Mouse (Mus musculus) stomach, embryonic 16.5 days (tissue): ENCODE data around the gene Akt2. TPM values are rescaled to one million over a fixed set of nuclear protein-coding genes. Genes with fewer than 3 reads are reported as not detected.

Source experiments
- ATAC-seq: fragments of 200-750 bp; cut with Nextera tagmentation; 2 replicates; pipeline ENCODE4 v1.8.0; 2017; ENCODE audit warnings: moderate number of reproducible peaks, moderate TSS enrichment; ENCODE audit not compliant: insufficient read depth, low FRiP score
- H3K27ac ChIP-seq: fragments of 300-500 bp; sonication (generic); 2 replicates; pipeline ENCODE4 v1.5.1; 2014; ENCODE audit warnings: low read length
- H3K27me3 ChIP-seq: fragments of 300-500 bp; sonication (generic); 2 replicates; pipeline ENCODE4 v1.6.1; 2014; ENCODE audit warnings: low read length, control low read depth, mixed read lengths; ENCODE audit not compliant: control insufficient read depth, insufficient read depth
- H3K36me3 ChIP-seq: fragments of 300-500 bp; sonication (generic); 2 replicates; pipeline ENCODE4 v1.6.1; 2014; ENCODE audit warnings: low read length; ENCODE audit not compliant: control insufficient read depth, insufficient read depth
- H3K4me1 ChIP-seq: fragments of 300-500 bp; sonication (generic); 2 replicates; pipeline ENCODE4 v1.6.1; 2014; ENCODE audit warnings: low read length, control low read depth, mixed read lengths; ENCODE audit not compliant: control insufficient read depth, insufficient read depth
- H3K4me2 ChIP-seq: fragments of 300-500 bp; sonication (generic); 2 replicates; pipeline ENCODE4 v1.6.1; 2014; ENCODE audit warnings: low read depth, low read length, mixed read lengths
- H3K4me3 ChIP-seq: fragments of 300-500 bp; sonication (generic); replicated peaks from 2 replicates; pipeline ENCODE4 v1.5.1; 2014; ENCODE audit warnings: mild to moderate bottlenecking, low read length
- H3K9ac ChIP-seq: fragments of 300-500 bp; sonication (generic); 2 replicates; pipeline ENCODE4 v1.6.1; 2014; ENCODE audit warnings: low read length
- H3K9me3 ChIP-seq: fragments of 300-500 bp; sonication (generic); replicated peaks from 2 replicates; pipeline ENCODE4 v1.6.1; 2016; ENCODE audit warnings: low read length, control low read depth; ENCODE audit not compliant: control insufficient read depth
- WGBS: fragments of 180-500 bp; shearing (Covaris S2); extraction: QIAGEN DNeasy Blood & Tissue Kit; methylation state at CpG from one replicate; pipeline ENCODE4 v1.1.7; 2014; 5-methylcytosine and 5-hydroxymethylcytosine counted together
- polyA plus RNA-seq: library from polyadenylated mRNA; unstranded; fragments of >200 nt; fragmentation: Nextera tagmentation; extraction: Ambion mirVana; gene quantifications from 2 replicates; pipeline ENCODE4 v1.2.1, GENCODE M21; 2015

The Akt2 gene
- polyA plus RNA-seq, 1 experiment from 2014 or later, result 84.6 TPM

- WGBS, result 86% methylated on average over 7 of the region's 7 CpGs
- H3K36me3 ChIP-seq, result no peaks in the 10 kb centered on the region
- H3K4me1 ChIP-seq, result no peaks in the 10 kb centered on the region
- H3K4me3 ChIP-seq, result no peak overlapping the region
- H3K9ac ChIP-seq, result no peak overlapping the region
- ATAC-seq, result no peak
- no peak overlapping the region for H3K27ac ChIP-seq
- no peak overlapping the region for H3K4me2 ChIP-seq
- no peaks in the 10 kb centered on the region for H3K9me3 ChIP-seq
- H3K27me3 ChIP-seq, result no peaks in the 10 kb centered on the region
Observed at GRCm38 (mm10) chr7:27646516-27646915, 55.2 kb downstream of the Akt2 start.

- Histone ChIP-seq H3K9ac (no peak overlapping the region), H3K4me1 (no peaks in the 10 kb centered on the region)
- WGBS, result 82% methylated on average over 6 of the region's 6 CpGs
Observed at GRCm38 (mm10) chr7:27647281-27648002, 56.1 kb downstream of the Akt2 start.

GRCm38 (mm10) chr7:27649723-27650122 is 58.4 kb downstream of the Akt2 start:
- peaks cover 24% of the 10 kb centered on the region for H3K27me3 ChIP-seq
- H3K4me2 ChIP-seq, result no peak overlapping the region

More at GRCm38 (mm10) chr7:27647281-27648002, 56.1 kb downstream of the Akt2 start:
- no peak overlapping the region for H3K27ac ChIP-seq
- no peak for ATAC-seq
- no peaks in the 10 kb centered on the region for H3K9me3 ChIP-seq
- no peaks in the 10 kb centered on the region for H3K36me3 ChIP-seq
- no peak overlapping the region for H3K4me2 ChIP-seq
- no peak overlapping the region for H3K4me3 ChIP-seq
- peaks cover 2% of the 10 kb centered on the region for H3K27me3 ChIP-seq

GRCm38 (mm10) chr7:27650949-27651348 is 59.6 kb downstream of the Akt2 start:
- WGBS, result 6% methylated on average over 10 of the region's 10 CpGs

More at GRCm38 (mm10) chr7:27649723-27650122, 58.4 kb downstream of the Akt2 start:
- H3K9me3 ChIP-seq, result no peaks in the 10 kb centered on the region
- no peak overlapping the region for H3K27ac ChIP-seq
- no peak overlapping the region for H3K9ac ChIP-seq
- H3K4me1 ChIP-seq, result peaks cover 4% of the 10 kb centered on the region; the same call in 1 of the 2 replicates
- H3K36me3 ChIP-seq, result no peaks in the 10 kb centered on the region
- WGBS, result 85% methylated on average over 11 of the region's 11 CpGs
- no peak overlapping the region for H3K4me3 ChIP-seq
- no peak for ATAC-seq

GRCm38 (mm10) chr7:27653681-27654437 is 62.5 kb downstream of the Akt2 start, which contains the start of gene Ttc9b:
TSS of gene Ttc9b (plus strand) at chr7:27653915.
- Histone ChIP-seq H3K4me1 (peaks cover 4% of the 10 kb centered on the region; the same call in 1 of the 2 replicates), H3K4me3 (peak within 1 kb of the TSS; percentile 32), H3K27ac (no peak within 1 kb of the TSS), H3K9ac (no peak within 1 kb of the TSS), H3K9me3 (no peaks in the 10 kb centered on the region), H3K4me2 (peak within 1 kb of the TSS; percentile 42), H3K36me3 (no peaks in the 10 kb centered on the region), H3K27me3 (peaks cover 51% of the 10 kb centered on the region)
- peak; percentile 43 for ATAC-seq
- WGBS, result 5% methylated on average over 58 of the region's 62 CpGs

More at GRCm38 (mm10) chr7:27650949-27651348, 59.6 kb downstream of the Akt2 start:
- H3K4me1 ChIP-seq, result peaks cover 4% of the 10 kb centered on the region; the same call in 1 of the 2 replicates
- no peak overlapping the region for H3K27ac ChIP-seq
- peaks cover 36% of the 10 kb centered on the region for H3K27me3 ChIP-seq
- H3K4me2 ChIP-seq, result peak overlapping the region; percentile 17
- H3K9me3 ChIP-seq, result no peaks in the 10 kb centered on the region
- H3K4me3 ChIP-seq, result 0 out of 2 replicates have a peak overlapping the region, but pooled peaks have one; percentile 12
- no peak for ATAC-seq
- H3K36me3 ChIP-seq, result no peaks in the 10 kb centered on the region
- no peak overlapping the region for H3K9ac ChIP-seq

- Histone ChIP-seq H3K27ac (no peak overlapping the region), H3K4me3 (no peak overlapping the region), H3K4me1 (peaks cover 4% of the 10 kb centered on the region; the same call in 1 of the 2 replicates), H3K4me2 (no peak overlapping the region), H3K36me3 (no peaks in the 10 kb centered on the region), H3K27me3 (peaks cover 53% of the 10 kb centered on the region), H3K9me3 (no peaks in the 10 kb centered on the region), H3K9ac (no peak overlapping the region)
- ATAC-seq, result no peak
- 54% methylated on average over 20 of the region's 20 CpGs for WGBS
Observed at GRCm38 (mm10) chr7:27654607-27655276, 63.4 kb downstream of the Akt2 start.

GRCm38 (mm10) chr7:27655545-27655944 is 64.2 kb downstream of the Akt2 start:
- Histone ChIP-seq H3K4me2 (no peak overlapping the region), H3K9ac (no peak overlapping the region), H3K36me3 (no peaks in the 10 kb centered on the region), H3K27ac (no peak overlapping the region), H3K27me3 (peaks cover 53% of the 10 kb centered on the region), H3K9me3 (no peaks in the 10 kb centered on the region), H3K4me1 (peaks cover 4% of the 10 kb centered on the region; the same call in 1 of the 2 replicates), H3K4me3 (no peak overlapping the region)
- 39% methylated on average over 11 of the region's 11 CpGs for WGBS
- no peak for ATAC-seq

GRCm38 (mm10) chr7:27656600-27656999 is 65.2 kb downstream of the Akt2 start:
- Histone ChIP-seq H3K36me3 (no peaks in the 10 kb centered on the region), H3K9ac (no peak overlapping the region), H3K9me3 (no peaks in the 10 kb centered on the region), H3K27me3 (peaks cover 53% of the 10 kb centered on the region), H3K4me2 (no peak overlapping the region), H3K27ac (no peak overlapping the region), H3K4me3 (no peak overlapping the region), H3K4me1 (peaks cover 4% of the 10 kb centered on the region; the same call in 1 of the 2 replicates)
- 88% methylated on average over 16 of the region's 16 CpGs for WGBS
- no peak for ATAC-seq
